Mouse (Mus musculus) limb, embryonic 14.5 days (tissue): ENCODE measurements around the gene Lrrc74a. TPM values are rescaled to one million over a fixed set of nuclear protein-coding genes. Genes with fewer than 3 reads are reported as not detected.
A peak's percentile ranks its signal among the peaks of the same experiment; 100 is the strongest.

Experiments used
- ATAC-seq: fragments of 200-750 bp; cut with Nextera tagmentation; 2 replicates; pipeline ENCODE4 v1.8.0; 2017; ENCODE audit warnings: low read depth, moderate number of reproducible peaks, moderate TSS enrichment; ENCODE audit not compliant: low FRiP score
- DNase-seq: peaks from one replicate; pipeline ENCODE4 v3.0.0-alpha.2; 2015; ENCODE audit warnings: low spot score
- H3K27ac ChIP-seq: fragments of 300-500 bp; sonication (generic); replicated peaks from 2 replicates; pipeline ENCODE4 v1.5.1; 2014; ENCODE audit warnings: low read depth, mild to moderate bottlenecking, low read length, moderate library complexity, mixed read lengths
- H3K27me3 ChIP-seq: fragments of 300-500 bp; sonication (generic); 2 replicates; pipeline ENCODE4 v1.6.1; 2014; ENCODE audit warnings: low read length, mixed read lengths; ENCODE audit not compliant: control insufficient read depth, insufficient read depth
- H3K36me3 ChIP-seq: fragments of 300-500 bp; sonication (generic); 2 replicates; pipeline ENCODE4 v1.6.1; 2014; ENCODE audit warnings: mild to moderate bottlenecking, low read length, moderate library complexity, mixed read lengths; ENCODE audit not compliant: control insufficient read depth, insufficient read depth
- H3K4me1 ChIP-seq: fragments of 300-500 bp; sonication (generic); 2 replicates; pipeline ENCODE4 v1.6.1; 2014; ENCODE audit warnings: antibody characterized with exemption, low read length, mixed read lengths; ENCODE audit not compliant: control insufficient read depth, insufficient read depth
- H3K4me2 ChIP-seq: fragments of 300-500 bp; sonication (generic); replicated peaks from 2 replicates; pipeline ENCODE4 v1.6.1; 2014; ENCODE audit warnings: low read depth, mild to moderate bottlenecking, low read length, moderate library complexity; ENCODE audit not compliant: severe bottlenecking
- H3K4me3 ChIP-seq: fragments of 300-500 bp; sonication (generic); replicated peaks from 2 replicates; pipeline ENCODE4 v1.5.1; 2014; ENCODE audit warnings: low read length
- H3K9ac ChIP-seq: fragments of 300-500 bp; sonication (generic); 2 replicates; pipeline ENCODE4 v1.6.1; 2014; ENCODE audit warnings: mild to moderate bottlenecking, low read depth, low read length, moderate library complexity; ENCODE audit not compliant: severe bottlenecking
- H3K9me3 ChIP-seq: fragments of 300-500 bp; sonication (generic); 2 replicates; pipeline ENCODE4 v1.6.1; 2016; ENCODE audit warnings: low read length; ENCODE audit not compliant: control insufficient read depth
- POLR2A ChIP-seq: fragments of 200-500 bp; IDR thresholded peaks from 2 replicates; pipeline ENCODE4 v1.8.0; 2012; ENCODE audit warnings: inconsistent platforms, mild to moderate bottlenecking, moderate library complexity, borderline replicate concordance; ENCODE audit not compliant: insufficient read depth, insufficient read length; ENCODE audit errors: extremely low read depth
- WGBS: fragments of 180-500 bp; shearing (Covaris S2); extraction: QIAGEN DNeasy Blood & Tissue Kit; methylation state at CpG from one replicate; pipeline ENCODE4 v1.1.7; 2014; 5-methylcytosine and 5-hydroxymethylcytosine counted together
- polyA plus RNA-seq, 2 experiments: library from polyadenylated mRNA; depleted of rRNA in 1 of 2; stranded (reverse) in 1 of 2; unstranded in 1 of 2; fragments of >200 nt; fragmentation: Nextera tagmentation in 1 of 2; extraction: Ambion mirVana in 1 of 2; gene quantifications; 2 replicates each; pipeline versions ENCODE4 v1.2.1 to v1.2.3; 2012 to 2014

The Lrrc74a gene
- polyA plus RNA-seq, 2 experiments = not detected

GRCm38 (mm10) chr12:86721453-86721852, 12.7 kb upstream of the Lrrc74a start:
- WGBS = 86% methylated on average over 5 of the region's 5 CpGs
- Histone ChIP-seq H3K9ac (no peak overlapping the region), H3K9me3 (no peaks in the 10 kb centered on the region), H3K27me3 (no peaks in the 10 kb centered on the region), H3K27ac (no peak overlapping the region), H3K4me1 (peaks cover 6% of the 10 kb centered on the region; the same call in 1 of the 2 replicates), H3K36me3 (peaks cover 8% of the 10 kb centered on the region; the same call in 1 of the 2 replicates), H3K4me3 (no peak overlapping the region), H3K4me2 (no peak overlapping the region)
- ATAC-seq (no peak), DNase-seq (no peak)
- TF ChIP-seq POLR2A = no peak

GRCm38 (mm10) chr12:86724300-86724699, 9.9 kb upstream of the Lrrc74a start:
- DNase-seq (no peak), ATAC-seq (no peak)
- Histone ChIP-seq H3K4me1 (peaks cover 6% of the 10 kb centered on the region; the same call in 1 of the 2 replicates), H3K36me3 (peaks cover 5% of the 10 kb centered on the region; the same call in 1 of the 2 replicates), H3K4me2 (no peak overlapping the region), H3K27ac (no peak overlapping the region), H3K4me3 (no peak overlapping the region), H3K9me3 (no peaks in the 10 kb centered on the region), H3K9ac (no peak overlapping the region), H3K27me3 (no peaks in the 10 kb centered on the region)
- no peak for TF ChIP-seq POLR2A
- WGBS = 61% methylated on average over 2 of the region's 2 CpGs

GRCm38 (mm10) chr12:86725706-86726105, 8.5 kb upstream of the Lrrc74a start:
- WGBS = 0% methylated on average over 19 of the region's 19 CpGs
- no peaks in the 10 kb centered on the region; the same call in 1 of the 2 replicates for H3K4me1 ChIP-seq
- no peaks in the 10 kb centered on the region for H3K9me3 ChIP-seq
- H3K4me3 ChIP-seq = peak overlapping the region; percentile 76
- peak; percentile 44 for DNase-seq
- peaks cover 5% of the 10 kb centered on the region; the same call in 1 of the 2 replicates for H3K36me3 ChIP-seq
- peak overlapping the region; percentile 70 for H3K9ac ChIP-seq
- peak; percentile 33; the same call in 1 of the 2 replicates for ATAC-seq
- H3K27me3 ChIP-seq = no peaks in the 10 kb centered on the region
- no peak for TF ChIP-seq POLR2A
- H3K27ac ChIP-seq = peak overlapping the region; percentile 26; the same call in 1 of the 2 replicates
- peak overlapping the region; percentile 95 for H3K4me2 ChIP-seq

- Histone ChIP-seq H3K27ac (peak within 1 kb of the TSS; percentile 26; the same call in 1 of the 2 replicates), H3K9me3 (no peaks in the 10 kb centered on the region), H3K4me3 (peak within 1 kb of the TSS; percentile 76), H3K36me3 (0 out of 2 replicates have a peak, but pooled peaks cover 5% of the 10 kb centered on the region), H3K4me1 (no peaks in the 10 kb centered on the region; the same call in 1 of the 2 replicates), H3K4me2 (peak within 1 kb of the TSS; percentile 95), H3K27me3 (no peaks in the 10 kb centered on the region), H3K9ac (peak within 1 kb of the TSS; percentile 70)
- ATAC-seq (peak; percentile 99), DNase-seq (peak; percentile 93)
- 0% methylated on average over 40 of the region's 44 CpGs for WGBS
- 0 out of 2 replicates have a peak, but pooled peaks have one; percentile 47 for TF ChIP-seq POLR2A
These were observed 8.0 kb upstream of the Lrrc74a start, which contains the start of gene Angel1 for GRCm38 (mm10) chr12:86726120-86726640. Angel1 (minus strand) TSS chr12:86726460.

- Histone ChIP-seq H3K36me3 (no peaks in the 10 kb centered on the region), H3K9ac (no peak overlapping the region), H3K9me3 (no peaks in the 10 kb centered on the region), H3K27me3 (no peaks in the 10 kb centered on the region), H3K4me3 (no peak overlapping the region), H3K4me1 (no peaks in the 10 kb centered on the region), H3K4me2 (no peak overlapping the region), H3K27ac (no peak overlapping the region)
- no peak for TF ChIP-seq POLR2A
- DNase-seq (no peak), ATAC-seq (no peak)
- WGBS = 76% methylated on average over 13 of the region's 13 CpGs
These were observed 26.9 kb downstream of the Lrrc74a start for GRCm38 (mm10) chr12:86761036-86761435.
